Mouse (Mus musculus): Measurements from ENCODE around the gene 1600015I10Rik.

DNA sequence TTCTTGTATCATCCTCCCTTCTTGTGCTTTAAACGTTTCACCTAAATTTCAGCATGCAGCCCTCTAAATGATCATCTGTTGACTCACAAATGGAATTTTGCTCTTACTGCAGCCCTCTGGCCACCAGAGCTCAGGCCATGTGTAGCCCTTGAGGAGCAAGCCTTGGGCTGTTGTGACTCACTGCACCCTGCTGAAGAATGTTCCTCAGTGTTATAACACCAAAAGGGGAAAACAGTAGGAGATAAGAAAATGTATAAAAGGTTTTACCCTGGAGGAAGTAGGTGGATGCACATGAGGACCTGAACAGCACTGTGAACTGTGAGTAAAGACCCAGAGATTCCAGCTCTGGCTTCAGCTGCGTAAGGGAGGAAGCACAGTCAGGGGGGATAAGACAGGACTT lies 45.0 kb downstream of the 1600015I10Rik start, which contains the start of gene Doxl2:
- TF ChIP-seq ZNF384 (IDR thresholded peaks at IDR 0.05; ENCODE audit: low read depth, low read length) (no peak), CTCF (conservative IDR thresholded peaks at IDR 0.05 in 1 of 2, IDR thresholded peaks at IDR 0.05 in 1 of 2; ENCODE audit: low read depth in 2 of 2, low read length in 2 of 2) (no peak), TCF12 (IDR thresholded peaks at IDR 0.05; ENCODE audit: low read depth, low read length) (no peak), USF1 (IDR thresholded peaks at IDR 0.05; ENCODE audit: low read depth, low read length) (no peak), MYC (IDR thresholded peaks at IDR 0.05; ENCODE audit: low read depth, low read length) (no peak), POLR2A (IDR thresholded peaks at IDR 0.05; ENCODE audit: low read depth, low read length) (no peak), ETS1 (conservative IDR thresholded peaks at IDR 0.05; ENCODE audit: low read depth, low read length) (no peak), EP300 (IDR thresholded peaks at IDR 0.05; ENCODE audit: low read length) (no peak), ELF1 (IDR thresholded peaks at IDR 0.05; ENCODE audit: low read depth, low read length) (no peak)

Measured in CH12.LX (cell line).